Mouse (Mus musculus): Measurements from ENCODE around the gene Nrm.

Nrm gene

DNA sequence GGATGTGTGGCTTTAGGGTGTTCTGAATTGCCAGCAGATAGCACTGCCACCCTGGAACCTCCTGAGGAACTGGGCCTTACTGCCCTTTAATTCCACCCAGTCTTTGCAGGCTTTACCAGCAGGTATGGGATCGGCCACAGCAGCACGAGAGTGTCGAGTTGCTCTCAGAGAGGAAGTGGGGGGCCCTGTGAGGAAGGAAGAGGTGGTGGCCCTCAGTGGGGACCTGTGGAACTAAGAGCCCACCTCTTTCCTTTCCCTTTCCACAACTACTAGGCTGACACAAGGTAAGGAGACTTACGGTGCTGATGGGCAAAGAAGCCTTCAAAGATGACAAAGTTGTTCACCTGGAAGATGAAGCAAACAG lies 42.9 kb downstream of the Nrm start:
- DNase-seq (ENCODE audit: low read depth, low spot score), result no peak

DNA sequence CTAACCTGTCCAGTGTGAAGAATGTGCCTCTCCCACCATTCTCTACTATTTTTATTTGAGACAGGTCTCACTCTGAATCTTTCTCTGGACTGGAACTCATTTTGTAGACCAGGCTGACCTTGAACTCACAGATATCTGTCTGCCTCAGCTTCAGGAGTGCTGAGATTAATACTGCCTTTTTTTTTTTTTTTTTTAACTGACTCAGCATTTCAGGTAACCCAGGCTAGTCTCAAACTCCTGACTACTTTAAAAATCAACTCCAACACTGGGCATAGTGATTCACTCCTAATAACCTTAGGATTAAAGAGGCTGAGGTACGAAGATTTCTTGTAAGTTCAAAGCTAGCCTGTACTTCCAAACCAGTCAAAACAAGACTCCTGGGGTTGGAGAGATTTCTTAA lies 44.5 kb downstream of the Nrm start:
- no peak for DNase-seq (ENCODE audit: low read depth, low spot score)

DNA sequence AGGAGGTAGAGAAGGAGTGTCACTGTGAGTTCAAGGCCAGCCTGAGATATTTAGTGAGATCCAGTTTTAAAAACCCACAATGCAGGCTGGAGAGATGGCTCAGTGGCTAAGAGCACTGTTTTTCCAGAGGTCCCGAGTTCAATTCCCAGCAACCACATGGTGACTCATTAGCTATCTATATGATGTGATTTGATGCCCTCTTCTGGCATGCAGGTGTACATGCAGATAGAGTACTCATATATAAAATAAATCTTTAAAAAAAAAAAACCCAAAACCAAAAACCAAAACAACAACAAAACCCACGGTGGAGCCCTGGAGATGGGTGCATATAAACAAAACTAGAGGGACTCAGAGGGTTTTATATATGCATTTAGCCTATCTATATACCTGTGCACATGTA lies 46.5 kb downstream of the Nrm start:
- no peak for DNase-seq (ENCODE audit: low read depth, low spot score)

DNA sequence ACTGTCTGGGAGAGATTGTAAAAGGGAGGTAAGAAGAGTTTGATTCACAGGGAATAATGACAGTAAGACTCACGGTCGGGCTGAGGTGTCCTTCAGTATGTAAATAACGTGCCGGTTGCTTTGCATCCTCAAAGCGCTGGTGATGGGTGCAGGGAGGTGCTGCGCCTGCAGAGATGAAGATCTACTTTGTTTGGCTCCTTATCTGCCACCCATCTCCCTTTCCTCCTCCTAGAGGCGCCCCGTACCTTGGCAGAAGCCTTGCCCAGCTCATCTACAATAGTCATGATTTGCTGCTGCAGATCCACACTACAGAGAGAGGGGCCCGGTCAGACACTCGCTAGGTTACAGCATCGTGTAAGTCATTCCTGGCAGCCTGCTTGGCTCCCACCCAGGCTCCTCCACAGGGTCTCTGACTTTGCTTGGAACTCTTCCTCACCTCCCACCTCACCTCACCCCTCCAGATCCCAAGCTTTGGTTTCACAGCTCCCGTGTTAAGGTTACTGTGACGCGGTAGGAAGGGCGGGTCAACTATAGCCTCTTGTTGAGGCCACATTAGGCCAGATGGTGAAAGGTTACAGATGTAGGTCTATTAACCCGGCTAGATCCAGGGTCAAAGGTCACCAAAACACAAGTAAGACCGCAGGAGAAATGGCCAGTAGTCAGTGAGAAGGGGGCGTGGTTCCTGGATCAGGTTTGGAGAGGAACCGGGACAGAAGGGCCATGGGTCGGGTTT lies 48.2 kb downstream of the Nrm start:
- no peak for DNase-seq (ENCODE audit: low read depth, low spot score)

DNA sequence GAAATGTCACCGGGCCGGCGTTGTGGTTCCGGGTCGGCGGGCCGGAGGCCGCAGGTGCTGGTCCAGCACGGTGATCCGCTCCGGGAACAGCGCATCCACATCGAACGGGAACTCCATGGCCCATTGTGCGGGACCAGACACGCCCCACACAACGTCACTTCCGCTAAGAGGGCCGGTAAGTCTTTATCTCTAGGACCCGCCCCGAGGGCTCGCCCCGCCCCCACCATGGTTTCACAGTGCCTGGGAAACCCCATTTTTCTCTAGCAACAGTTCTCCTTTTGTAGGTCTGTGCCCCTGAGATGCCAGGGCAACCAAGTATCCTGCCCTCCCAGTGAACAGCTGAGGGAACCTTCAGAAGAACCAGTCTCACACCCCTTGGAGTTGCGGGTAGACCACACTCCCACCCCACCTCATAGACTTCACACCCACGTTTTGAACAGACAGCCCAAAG lies 48.8 kb downstream of the Nrm start, which contains the start of gene Atat1:
TSS of gene Atat1 (minus strand) at position 157 of the 451 bp plus-strand sequence.
- DNase-seq (ENCODE audit: low read depth, low spot score), result peak; percentile 91

DNA sequence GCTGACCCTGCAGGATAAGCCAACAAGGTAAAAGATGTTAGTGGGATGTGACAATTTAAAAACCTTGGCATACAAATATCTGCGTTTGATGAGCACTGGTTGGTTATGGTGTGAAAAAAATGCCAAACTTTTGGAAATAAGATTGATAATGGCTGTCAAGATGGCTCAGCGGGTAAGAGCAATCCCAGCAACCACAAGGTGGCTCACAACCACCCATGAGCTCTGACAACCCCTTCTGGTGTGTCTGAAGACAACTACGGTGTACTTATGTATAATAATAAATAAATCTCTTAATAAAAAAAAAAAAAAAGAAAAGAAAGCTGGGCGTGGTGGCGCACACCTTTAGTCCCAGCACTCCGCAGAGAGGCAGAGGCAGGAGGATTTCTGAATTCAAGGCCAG lies 53.9 kb downstream of the Nrm start:
- no peak for DNase-seq (ENCODE audit: low read depth, low spot score)
